Mouse (Mus musculus): Measurements from ENCODE around the gene Gm8369.
"Not testable (repeated sequence)": the region's sequence is repeated elsewhere in the genome, so short reads cannot be mapped to it uniquely, and the experiment has no call there.

Gm8369 gene

DNA sequence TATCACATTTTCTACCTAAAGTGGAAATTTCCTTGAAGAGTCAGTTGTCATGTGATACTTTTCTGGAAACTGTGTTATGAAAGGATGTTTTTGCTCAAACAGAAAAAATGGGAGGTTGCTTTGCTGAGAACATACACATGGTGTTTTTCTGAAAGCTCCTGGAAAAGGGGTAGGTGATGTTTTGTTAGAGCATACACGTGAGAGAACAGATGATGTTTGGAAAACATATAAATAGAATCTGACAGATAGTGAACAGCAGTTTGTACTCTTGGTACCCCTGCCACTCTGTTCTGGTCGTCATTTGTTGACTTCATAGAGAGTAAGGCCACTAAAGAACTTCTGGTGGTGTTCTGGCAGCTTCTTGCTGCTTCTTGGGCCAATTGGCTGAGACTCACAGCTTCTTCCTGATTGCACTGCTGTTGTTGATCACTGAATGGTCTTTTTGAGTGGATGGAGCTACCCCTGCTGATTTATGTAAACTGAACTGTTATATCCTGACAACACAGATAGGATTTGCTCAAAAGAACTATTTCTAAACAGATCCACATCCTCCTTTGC, 48.2 kb downstream of the Gm8369 start:
- H3K36me3 ChIP-seq (ENCODE audit: control insufficient read depth, insufficient read depth, low read length, poor library complexity, severe bottlenecking), result no peaks in the 10 kb centered on the region
- DNase-seq (ENCODE audit: low read depth, low spot score), result no peak
- H3K27me3 ChIP-seq (ENCODE audit: control insufficient read depth, insufficient read depth, low read length, poor library complexity, severe bottlenecking), result no peaks in the 10 kb centered on the region; the same call in 1 of the 2 replicates

DNA sequence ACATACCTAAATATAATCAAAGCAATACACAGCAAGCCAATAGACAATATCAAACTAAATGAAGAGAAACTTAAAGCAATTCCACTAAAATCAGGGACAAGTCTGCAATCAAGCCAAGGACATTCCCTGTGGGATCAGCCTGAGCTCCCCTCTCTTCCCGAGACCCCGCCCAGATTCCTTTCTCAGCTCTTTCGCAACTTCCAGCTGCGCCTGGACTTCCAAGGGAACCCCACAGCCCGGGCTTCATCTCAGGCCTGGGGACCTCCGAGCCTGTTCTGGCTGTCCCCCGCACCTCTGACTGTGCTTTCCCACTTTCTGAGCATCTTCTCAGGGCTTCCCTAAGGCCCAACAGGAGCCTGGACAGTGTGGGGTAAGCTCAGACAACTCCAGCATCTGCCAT, 50.9 kb downstream of the Gm8369 start, which contains the start of gene Ms4a4d:
Gene Ms4a4d, plus strand, starts transcription at position 209 of the 400 bp plus-strand sequence.
- no peaks in the 10 kb centered on the region for H3K36me3 ChIP-seq (ENCODE audit: control insufficient read depth, insufficient read depth, low read length, poor library complexity, severe bottlenecking)
- DNase-seq (ENCODE audit: low read depth, low spot score), result no peak
- H3K27me3 ChIP-seq (ENCODE audit: control insufficient read depth, insufficient read depth, low read length, poor library complexity, severe bottlenecking), result no peaks in the 10 kb centered on the region; the same call in 1 of the 2 replicates

DNA sequence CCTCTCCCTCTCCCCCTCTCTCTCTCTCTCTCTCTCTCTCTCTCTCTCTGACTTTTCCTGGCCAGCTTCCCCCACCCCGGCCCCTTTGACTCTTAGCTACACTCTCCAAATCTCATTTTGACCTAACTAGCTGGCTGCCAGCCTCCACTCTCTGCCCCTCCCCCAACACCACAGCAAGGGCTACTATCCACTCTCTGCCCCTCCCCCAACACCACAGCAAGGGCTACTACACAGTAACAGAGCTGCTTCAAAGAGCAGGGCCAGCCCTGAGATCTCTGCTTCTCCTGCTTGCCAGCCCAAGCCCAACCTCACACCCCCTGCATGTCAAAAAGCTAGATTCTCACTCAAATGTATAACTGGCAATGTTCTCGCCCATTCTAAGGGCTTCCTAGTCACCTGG, 51.6 kb downstream of the Gm8369 start:
- no peaks in the 10 kb centered on the region; the same call in 1 of the 2 replicates for H3K27me3 ChIP-seq (ENCODE audit: control insufficient read depth, insufficient read depth, low read length, poor library complexity, severe bottlenecking)
- no peak for DNase-seq (ENCODE audit: low read depth, low spot score)

GRCm38 (mm10) chr19:11540166-11540821, 54.6 kb downstream of the Gm8369 start:
- H3K27me3 ChIP-seq (ENCODE audit: control insufficient read depth, insufficient read depth, low read length, poor library complexity, severe bottlenecking); H3K36me3 ChIP-seq (ENCODE audit: control insufficient read depth, insufficient read depth, low read length, poor library complexity, severe bottlenecking): not testable (repeated sequence)
- DNase-seq (ENCODE audit: low read depth, low spot score), result peak; percentile 80

More for the DNA sequence above, 51.6 kb downstream of the Gm8369 start:
- no peaks in the 10 kb centered on the region for H3K36me3 ChIP-seq (ENCODE audit: control insufficient read depth, insufficient read depth, low read length, poor library complexity, severe bottlenecking)

DNA sequence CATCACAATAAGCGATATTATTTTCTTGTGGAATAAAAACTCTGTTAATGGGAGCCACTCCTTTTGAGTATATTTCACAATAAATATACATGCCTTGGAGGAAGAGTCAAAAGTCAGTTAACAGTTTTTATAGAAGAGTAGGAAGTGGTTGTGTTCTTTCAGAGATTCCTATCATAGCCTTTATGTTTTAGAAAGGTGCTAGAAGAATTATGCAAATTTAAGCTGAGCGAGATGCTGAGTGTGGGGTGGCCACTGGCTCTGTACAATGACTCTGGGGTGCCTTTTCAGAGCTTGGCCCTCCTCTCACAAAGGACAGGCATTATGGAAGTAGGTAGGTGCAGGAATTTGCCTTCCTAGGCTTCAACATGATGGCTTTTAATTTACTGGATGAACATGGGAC, 58.6 kb downstream of the Gm8369 start:
- not testable (repeated sequence) for H3K27me3 ChIP-seq (ENCODE audit: control insufficient read depth, insufficient read depth, low read length, poor library complexity, severe bottlenecking); DNase-seq (ENCODE audit: low read depth, low spot score)

DNA sequence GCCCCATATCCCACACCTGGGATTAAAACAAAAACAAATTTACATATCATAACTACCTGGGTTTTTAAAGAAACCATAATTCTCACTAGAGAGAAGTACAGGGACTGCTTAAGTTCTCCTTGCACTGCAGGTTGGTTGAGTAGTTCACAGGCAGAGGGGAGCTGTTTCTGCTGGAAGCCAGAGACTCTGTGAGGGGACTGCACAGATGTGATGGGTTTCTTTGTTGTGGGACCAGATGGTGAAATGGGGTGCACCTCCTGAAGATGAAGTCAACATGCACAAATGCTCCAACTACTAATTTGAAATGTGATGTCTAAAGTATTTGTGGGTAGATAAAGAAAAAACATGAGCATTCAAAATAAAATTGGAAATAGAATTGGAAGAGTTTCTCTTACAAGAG, 62.2 kb downstream of the Gm8369 start:
- DNase-seq (ENCODE audit: low read depth, low spot score), result no peak
- Histone ChIP-seq H3K36me3 (ENCODE audit: control insufficient read depth, insufficient read depth, low read length, poor library complexity, severe bottlenecking) (no peaks in the 10 kb centered on the region), H3K27me3 (ENCODE audit: control insufficient read depth, insufficient read depth, low read length, poor library complexity, severe bottlenecking) (no peaks in the 10 kb centered on the region)

More for the DNA sequence above, 58.6 kb downstream of the Gm8369 start:
- H3K36me3 ChIP-seq (ENCODE audit: control insufficient read depth, insufficient read depth, low read length, poor library complexity, severe bottlenecking), result not testable (repeated sequence)

DNA sequence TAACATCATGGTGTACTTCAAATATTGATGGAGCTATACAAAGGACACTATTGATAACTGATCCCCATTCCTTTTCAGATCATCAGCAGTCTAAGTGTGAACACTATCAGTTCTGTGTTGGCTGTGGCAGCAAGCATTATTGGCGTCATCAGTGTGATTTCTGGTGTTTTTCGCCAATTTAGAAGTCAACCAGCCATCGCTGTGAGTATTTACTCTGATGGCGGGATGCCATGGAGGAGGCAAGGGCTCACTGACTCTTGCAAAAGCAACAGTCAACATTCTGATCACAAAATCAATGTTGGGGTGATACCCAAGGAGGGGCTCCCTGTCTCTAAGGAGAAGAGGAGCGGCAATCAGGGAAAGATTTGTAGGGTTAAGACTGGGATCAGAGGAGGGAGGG, 69.0 kb downstream of the Gm8369 start:
- no peak for DNase-seq (ENCODE audit: low read depth, low spot score)
- Histone ChIP-seq H3K36me3 (ENCODE audit: control insufficient read depth, insufficient read depth, low read length, poor library complexity, severe bottlenecking) (no peaks in the 10 kb centered on the region), H3K27me3 (ENCODE audit: control insufficient read depth, insufficient read depth, low read length, poor library complexity, severe bottlenecking) (no peaks in the 10 kb centered on the region)

GRCm38 (mm10) chr19:11559560-11559959, 73.8 kb downstream of the Gm8369 start:
- H3K27me3 ChIP-seq (ENCODE audit: control insufficient read depth, insufficient read depth, low read length, poor library complexity, severe bottlenecking); H3K36me3 ChIP-seq (ENCODE audit: control insufficient read depth, insufficient read depth, low read length, poor library complexity, severe bottlenecking); DNase-seq (ENCODE audit: low read depth, low spot score): not testable (repeated sequence)
